Mouse (Mus musculus) hindbrain, embryonic 10.5 days (tissue): ENCODE results near the gene Itm2b. TPM values are rescaled to one million over a fixed set of nuclear protein-coding genes. Genes with fewer than 3 reads are reported as not detected.

Experiments
- DNase-seq: peaks from one replicate; pipeline ENCODE4 v3.0.0-alpha.2; 2017; ENCODE audit warnings: low spot score
- H3K27ac ChIP-seq: fragments of 300-500 bp; sonication (generic); 2 replicates; pipeline ENCODE4 v1.5.1; 2016; ENCODE audit warnings: mild to moderate bottlenecking, moderate library complexity
- H3K27me3 ChIP-seq: fragments of 300-500 bp; sonication (generic); 2 replicates; pipeline ENCODE4 v1.6.1; 2016; ENCODE audit warnings: mild to moderate bottlenecking; ENCODE audit not compliant: poor library complexity, insufficient read depth, severe bottlenecking
- H3K36me3 ChIP-seq: fragments of 300-500 bp; sonication (generic); 2 replicates; pipeline ENCODE4 v1.6.1; 2016; ENCODE audit warnings: mild to moderate bottlenecking, moderate library complexity
- H3K4me1 ChIP-seq: fragments of 300-500 bp; sonication (generic); replicated peaks from 2 replicates; pipeline ENCODE4 v1.6.1; 2016; ENCODE audit warnings: mild to moderate bottlenecking
- H3K4me3 ChIP-seq: fragments of 300-500 bp; sonication (generic); 2 replicates; pipeline ENCODE4 v1.5.1; 2016; ENCODE audit warnings: mild to moderate bottlenecking, moderate library complexity
- H3K9me3 ChIP-seq: fragments of 300-500 bp; sonication (generic); 2 replicates; pipeline ENCODE4 v1.6.1; 2016; ENCODE audit warnings: mild to moderate bottlenecking, moderate library complexity
- WGBS: fragments of 180-500 bp; shearing (Covaris S2); methylation state at CpG from one replicate; pipeline ENCODE4 v1.1.7; 2016; 5-methylcytosine and 5-hydroxymethylcytosine counted together
- polyA plus RNA-seq: library from polyadenylated mRNA; unstranded; fragments of >200 nt; fragmentation: Nextera tagmentation; extraction: Ambion mirVana; gene quantifications from 2 replicates; pipeline ENCODE4 v1.2.1, GENCODE M21; 2016

Gene Itm2b
- polyA plus RNA-seq, 1 experiment from 2014 or later: 310 TPM

DNA sequence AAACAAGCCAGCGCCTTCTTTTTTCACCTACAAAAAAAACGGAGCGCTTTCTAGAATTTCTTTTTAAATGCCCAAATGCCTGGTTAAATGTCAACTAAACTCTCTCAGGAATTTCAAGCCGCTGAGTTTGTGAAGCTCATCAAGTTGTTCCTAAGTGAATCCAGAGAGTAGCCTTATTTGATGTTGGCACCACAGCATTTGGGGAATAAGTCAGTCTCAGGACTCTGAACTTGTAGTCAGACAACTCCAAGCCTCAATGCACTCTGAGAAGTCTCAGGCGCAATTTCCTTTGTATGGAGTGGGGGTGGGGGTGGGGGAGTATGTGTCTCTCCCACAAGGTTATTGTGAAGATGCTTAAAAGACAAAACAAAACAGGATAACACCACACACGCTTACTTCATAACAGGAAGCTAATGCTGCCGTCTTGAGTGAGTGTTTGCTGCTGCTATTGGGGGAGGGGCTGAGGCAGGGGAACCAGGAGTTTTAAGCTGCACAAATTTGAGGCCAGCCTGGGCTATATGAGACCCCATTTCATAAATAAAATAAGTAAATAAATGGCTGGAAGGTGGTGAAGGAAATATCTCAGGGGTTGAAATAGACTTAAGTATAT lies 35.9 kb downstream of the Itm2b start:
- Histone ChIP-seq H3K27ac (no peak overlapping the region), H3K4me3 (no peak overlapping the region), H3K36me3 (no peaks in the 10 kb centered on the region), H3K4me1 (peaks cover 5% of the 10 kb centered on the region; the same call in 1 of the 2 replicates), H3K9me3 (no peaks in the 10 kb centered on the region), H3K27me3 (no peaks in the 10 kb centered on the region)
- DNase-seq: no peak
- 66% methylated on average over 7 of the region's 7 CpGs for WGBS

DNA sequence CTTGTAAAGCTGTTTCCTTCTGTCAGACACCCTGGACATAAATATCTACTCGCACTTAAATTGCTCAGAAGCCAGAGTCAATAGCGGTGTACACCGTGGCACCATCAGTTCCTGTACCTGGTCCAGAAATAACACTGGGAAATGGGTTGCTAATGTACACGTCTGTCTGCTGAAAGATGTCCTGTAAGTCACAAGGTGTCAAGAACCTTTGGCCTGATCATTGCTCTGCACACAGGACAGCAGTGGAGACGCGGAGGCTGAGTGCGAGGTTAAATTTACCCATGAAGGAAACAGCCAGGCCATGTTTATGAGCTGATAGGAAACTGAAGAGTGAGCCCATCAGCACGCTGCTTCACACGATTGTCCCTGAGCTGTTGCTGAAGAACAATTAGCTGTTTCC lies 37.8 kb downstream of the Itm2b start:
- no peaks in the 10 kb centered on the region for H3K36me3 ChIP-seq
- no peaks in the 10 kb centered on the region for H3K9me3 ChIP-seq
- no peak for DNase-seq
- WGBS: 86% methylated on average over 9 of the region's 9 CpGs
- no peaks in the 10 kb centered on the region for H3K27me3 ChIP-seq
- no peak overlapping the region for H3K27ac ChIP-seq
- peaks cover 5% of the 10 kb centered on the region; the same call in 1 of the 2 replicates for H3K4me1 ChIP-seq
- no peak overlapping the region for H3K4me3 ChIP-seq

DNA sequence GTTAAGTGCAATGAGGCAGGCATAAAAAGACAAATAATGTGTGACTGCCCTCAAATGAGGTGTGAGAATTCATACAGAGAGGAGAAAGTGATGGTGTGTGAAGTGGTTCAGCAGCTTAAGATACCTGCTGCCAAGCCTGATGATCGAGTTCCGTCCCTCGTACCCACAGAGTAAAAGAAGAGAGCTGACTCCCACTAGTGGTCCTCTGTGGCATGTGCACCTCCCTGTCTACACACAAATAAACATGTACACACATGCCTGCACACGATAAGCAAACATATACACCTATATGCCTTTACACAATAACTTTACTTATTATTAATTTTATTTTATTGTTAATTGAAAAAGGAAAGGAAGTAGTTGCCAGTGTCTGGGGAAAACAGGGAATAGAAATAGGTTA lies 39.5 kb downstream of the Itm2b start:
- H3K4me1 ChIP-seq: peaks cover 5% of the 10 kb centered on the region; the same call in 1 of the 2 replicates
- no peaks in the 10 kb centered on the region for H3K9me3 ChIP-seq
- no peaks in the 10 kb centered on the region for H3K27me3 ChIP-seq
- no peak overlapping the region for H3K27ac ChIP-seq
- WGBS: 93% methylated on average over 4 of the region's 4 CpGs
- no peaks in the 10 kb centered on the region for H3K36me3 ChIP-seq
- no peak overlapping the region for H3K4me3 ChIP-seq
- DNase-seq: no peak

DNA sequence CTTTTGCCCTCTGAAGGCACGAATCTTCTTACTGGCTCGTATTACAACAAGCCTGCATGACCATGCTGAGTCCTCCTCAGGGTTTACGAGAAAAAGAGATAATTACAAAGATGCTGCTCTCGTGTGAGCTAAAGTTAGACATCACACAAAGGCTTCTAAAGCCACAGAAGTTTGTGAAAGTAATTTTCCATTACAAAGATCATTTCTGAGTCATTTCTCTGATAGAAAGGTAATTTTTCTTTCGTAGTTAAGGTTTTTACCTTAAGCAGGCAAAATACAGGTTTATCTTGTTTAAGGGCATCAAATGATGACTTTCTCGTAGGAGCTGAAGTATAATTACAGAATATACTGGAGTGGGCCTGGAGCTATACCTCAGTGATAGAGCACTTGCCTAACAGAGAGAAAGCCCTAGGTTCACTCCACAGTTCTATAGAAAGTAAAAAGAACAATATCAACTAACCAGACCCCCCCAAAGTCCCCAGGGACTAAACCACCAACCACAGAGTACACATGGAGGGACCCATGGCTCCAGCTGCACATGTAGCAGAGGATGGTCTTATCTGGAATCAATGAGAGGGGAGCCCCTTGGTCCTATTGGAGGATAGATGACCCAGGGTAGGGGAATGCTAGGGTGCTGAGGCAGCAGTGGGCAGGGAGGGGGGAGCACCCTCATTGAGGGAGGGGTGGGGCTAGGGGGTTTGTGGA lies 44.9 kb downstream of the Itm2b start:
- H3K27ac ChIP-seq: no peak overlapping the region
- no peaks in the 10 kb centered on the region for H3K27me3 ChIP-seq
- 66% methylated on average over 6 of the region's 6 CpGs for WGBS
- no peak for DNase-seq
- H3K4me1 ChIP-seq: peaks cover 3% of the 10 kb centered on the region; the same call in 1 of the 2 replicates
- H3K9me3 ChIP-seq: no peaks in the 10 kb centered on the region
- H3K4me3 ChIP-seq: no peak overlapping the region
- H3K36me3 ChIP-seq: no peaks in the 10 kb centered on the region

DNA sequence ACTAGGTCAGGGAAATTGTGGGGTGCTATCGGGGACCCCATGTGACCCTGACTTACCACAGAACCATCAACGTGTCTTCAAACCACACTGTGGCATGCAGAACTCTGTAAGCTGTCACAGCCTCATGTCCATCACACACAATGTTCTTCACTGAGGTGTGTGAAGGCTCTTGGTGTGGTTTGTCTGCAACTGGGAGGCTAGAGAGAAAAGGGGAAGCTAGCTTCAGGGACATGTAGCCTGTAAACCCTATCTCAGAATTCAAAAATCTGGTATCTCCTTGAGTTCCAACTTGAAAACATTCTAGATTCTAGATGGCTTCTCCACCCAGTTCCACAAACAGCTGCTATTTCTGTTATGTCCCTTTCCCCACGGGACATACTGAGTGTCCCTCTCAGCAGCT lies 45.5 kb downstream of the Itm2b start:
- no peak for DNase-seq
- no peak overlapping the region for H3K27ac ChIP-seq
- H3K4me1 ChIP-seq: peaks cover 6% of the 10 kb centered on the region; the same call in 1 of the 2 replicates
- 77% methylated on average over 3 of the region's 3 CpGs for WGBS
- no peak overlapping the region for H3K4me3 ChIP-seq
- H3K27me3 ChIP-seq: no peaks in the 10 kb centered on the region
- no peaks in the 10 kb centered on the region for H3K9me3 ChIP-seq
- no peaks in the 10 kb centered on the region for H3K36me3 ChIP-seq

DNA sequence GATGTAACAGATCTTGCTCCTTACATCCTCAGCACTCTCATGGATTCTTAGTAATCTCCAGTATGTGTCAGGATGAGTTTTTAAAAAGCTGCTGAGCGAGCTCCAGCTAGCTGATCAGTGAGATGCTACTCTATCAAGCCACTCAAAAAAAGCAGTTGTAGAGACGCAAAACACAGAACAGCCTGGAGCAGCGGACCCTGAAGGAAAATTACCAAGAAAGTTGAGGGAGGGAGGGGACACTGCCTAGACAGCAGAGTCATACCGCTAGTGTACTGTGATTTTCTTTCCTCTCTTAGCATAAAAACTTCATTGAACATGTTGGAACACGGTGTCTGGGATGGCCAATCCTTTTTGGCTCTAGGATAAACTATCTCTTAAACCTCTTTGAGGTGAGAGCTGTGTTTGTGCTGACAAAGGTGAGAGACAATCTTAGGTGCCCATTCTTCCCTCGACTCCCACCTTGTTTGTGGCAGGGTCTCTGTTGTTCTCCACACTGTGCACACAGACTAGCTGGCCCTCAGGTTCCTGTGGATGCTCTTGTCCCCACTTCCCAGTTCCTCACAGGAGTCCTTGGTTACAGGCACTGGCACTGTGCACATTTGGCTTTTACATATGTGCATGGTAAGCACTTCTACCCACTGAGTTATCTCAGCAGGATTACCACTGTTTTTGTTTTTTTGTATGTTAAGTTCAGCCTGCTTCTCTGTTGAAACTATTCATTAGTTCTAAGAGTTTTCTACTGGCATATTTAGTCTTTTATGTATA lies 48.6 kb downstream of the Itm2b start:
- Histone ChIP-seq H3K27me3 (no peaks in the 10 kb centered on the region), H3K4me3 (no peak overlapping the region), H3K36me3 (no peaks in the 10 kb centered on the region), H3K27ac (no peak overlapping the region), H3K9me3 (no peaks in the 10 kb centered on the region), H3K4me1 (peaks cover 6% of the 10 kb centered on the region; the same call in 1 of the 2 replicates)
- no peak for DNase-seq
- WGBS: 75% methylated on average over 6 of the region's 6 CpGs

DNA sequence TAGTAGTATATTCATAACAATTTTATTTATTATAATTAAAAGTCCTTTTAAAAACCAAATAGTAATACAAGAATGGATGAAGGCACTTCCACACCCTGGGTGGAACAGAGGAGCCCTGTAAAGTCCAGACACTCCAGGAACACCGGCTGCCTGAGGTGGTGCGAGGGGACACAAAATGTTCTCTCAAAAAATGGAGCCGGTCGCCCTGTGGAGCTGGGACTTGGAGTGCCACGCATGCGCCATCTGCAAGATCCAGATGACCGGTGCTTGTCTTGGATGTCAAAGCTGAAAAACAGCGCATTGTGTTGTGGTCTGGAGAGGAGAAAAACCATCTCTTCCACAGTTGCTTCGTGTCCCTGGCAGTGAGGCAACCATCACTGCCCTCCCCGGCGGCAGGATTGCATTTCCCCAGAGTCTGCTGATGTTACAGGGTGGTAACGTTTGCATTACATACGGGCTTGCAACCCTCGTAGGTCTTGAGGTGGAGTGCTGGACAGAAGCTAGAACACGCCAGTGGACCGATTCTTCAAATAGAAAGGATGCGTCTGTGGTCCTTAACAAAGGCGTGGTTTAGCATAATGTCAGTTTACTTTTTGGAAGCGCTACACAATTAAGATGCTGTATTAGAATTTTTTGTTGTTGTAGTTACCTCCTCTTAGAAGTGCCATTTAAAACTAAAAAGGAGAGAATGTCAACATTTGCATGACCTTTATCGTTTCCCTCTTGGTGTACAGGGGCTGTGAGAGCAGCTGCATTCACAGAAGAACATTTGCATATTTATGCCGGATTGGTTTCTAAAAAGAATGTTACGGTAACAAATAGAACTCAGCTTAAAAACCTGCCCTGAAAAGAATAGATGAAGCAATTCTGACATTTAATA lies 49.9 kb downstream of the Itm2b start:
- H3K36me3 ChIP-seq: no peaks in the 10 kb centered on the region
- H3K27me3 ChIP-seq: no peaks in the 10 kb centered on the region
- H3K4me1 ChIP-seq: peaks cover 6% of the 10 kb centered on the region; the same call in 1 of the 2 replicates
- 79% methylated on average over 22 of the region's 22 CpGs for WGBS
- no peak overlapping the region for H3K4me3 ChIP-seq
- DNase-seq: no peak
- no peak overlapping the region for H3K27ac ChIP-seq
- no peaks in the 10 kb centered on the region for H3K9me3 ChIP-seq

DNA sequence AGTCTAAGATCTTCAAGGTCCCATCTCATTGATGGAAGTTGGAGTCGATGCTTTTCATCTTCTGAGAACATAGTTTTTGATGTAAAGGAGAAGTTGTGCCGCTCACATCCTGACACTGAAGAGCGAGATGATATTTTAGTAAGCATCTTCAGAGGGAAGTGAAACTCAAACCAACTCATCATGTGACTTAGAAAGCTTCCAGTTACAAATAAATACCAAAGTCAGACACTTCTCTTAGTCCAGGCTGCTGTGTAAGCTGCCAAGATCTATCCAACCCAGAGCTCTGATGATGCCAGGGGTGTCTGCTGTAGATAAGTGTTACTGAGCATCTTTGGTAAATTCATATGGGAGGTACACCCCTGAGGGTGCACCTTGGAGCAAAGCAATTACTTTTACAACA lies 51.2 kb downstream of the Itm2b start:
- Histone ChIP-seq H3K27ac (no peak overlapping the region), H3K27me3 (no peaks in the 10 kb centered on the region), H3K4me1 (peaks cover 6% of the 10 kb centered on the region; the same call in 1 of the 2 replicates), H3K4me3 (no peak overlapping the region), H3K9me3 (no peaks in the 10 kb centered on the region), H3K36me3 (no peaks in the 10 kb centered on the region)
- WGBS: 91% methylated on average over 3 of the region's 3 CpGs
- DNase-seq: no peak

DNA sequence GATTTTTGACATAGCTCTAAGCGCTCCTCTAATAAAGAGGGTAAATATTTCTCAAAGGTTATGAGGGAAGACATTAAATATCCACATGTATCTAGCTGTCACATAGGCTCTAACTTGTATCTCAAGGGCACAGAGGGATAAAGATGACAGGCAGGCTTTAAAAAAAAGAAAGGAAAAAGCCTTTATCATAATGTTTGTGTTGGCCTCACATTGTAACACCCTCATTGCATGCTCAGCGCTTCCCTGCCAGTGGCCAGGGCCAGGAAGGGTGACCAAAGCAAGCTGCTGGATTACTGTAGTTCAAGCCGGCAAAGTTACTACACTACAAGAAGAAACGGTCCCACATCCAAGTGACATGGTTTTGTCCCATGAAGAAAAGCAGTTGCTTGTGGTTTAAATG lies 53.7 kb downstream of the Itm2b start:
- Histone ChIP-seq H3K27ac (no peak overlapping the region), H3K4me3 (no peak overlapping the region), H3K36me3 (no peaks in the 10 kb centered on the region), H3K27me3 (no peaks in the 10 kb centered on the region), H3K9me3 (no peaks in the 10 kb centered on the region), H3K4me1 (peaks cover 13% of the 10 kb centered on the region)
- 93% methylated on average over 4 of the region's 4 CpGs for WGBS
- DNase-seq: no peak

DNA sequence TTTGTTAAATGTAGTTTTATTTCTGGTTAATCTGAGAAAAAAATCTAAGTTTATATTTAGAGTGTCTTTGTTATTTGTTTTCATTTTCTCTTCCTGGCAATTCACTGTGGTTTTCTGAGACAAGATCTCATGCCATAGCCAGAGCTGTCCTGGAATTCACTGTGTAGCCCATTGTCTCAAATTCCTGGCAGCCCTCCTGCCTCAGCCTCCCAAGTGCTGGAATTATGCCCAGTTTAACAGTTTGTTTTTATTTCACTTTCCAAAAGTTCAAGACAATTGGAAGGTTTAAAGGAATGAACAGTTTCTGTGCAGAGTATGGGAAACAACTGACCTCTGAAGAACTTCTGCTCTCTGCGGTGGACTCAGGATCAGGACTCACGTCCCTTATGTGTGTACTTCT lies 55.2 kb downstream of the Itm2b start:
- Histone ChIP-seq H3K27me3 (no peaks in the 10 kb centered on the region), H3K9me3 (no peaks in the 10 kb centered on the region), H3K4me3 (no peak overlapping the region), H3K27ac (no peak overlapping the region), H3K36me3 (no peaks in the 10 kb centered on the region), H3K4me1 (peaks cover 9% of the 10 kb centered on the region)
- 94% methylated on average over 2 of the region's 2 CpGs for WGBS
- no peak for DNase-seq

DNA sequence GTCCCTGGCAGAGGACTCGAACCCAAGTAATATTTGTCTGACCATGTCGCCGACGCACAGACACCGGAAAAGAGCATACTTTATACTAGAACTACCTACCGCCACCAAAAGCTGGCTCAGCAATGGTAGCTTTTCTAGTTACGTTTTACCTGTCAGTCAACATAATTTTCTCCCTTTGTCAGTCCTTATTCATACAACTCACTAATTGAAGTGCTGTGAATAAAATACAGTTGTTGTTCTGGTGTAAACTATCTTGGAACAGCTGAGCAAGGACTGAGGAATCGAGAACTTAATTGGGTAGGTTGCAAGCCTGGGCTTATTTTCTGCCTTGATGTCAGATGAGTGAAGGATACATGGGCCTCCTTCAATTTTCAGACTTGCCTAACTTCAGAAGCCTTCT lies 58.6 kb downstream of the Itm2b start:
- peak overlapping the region; percentile 96 for H3K27ac ChIP-seq
- 10% methylated on average over 8 of the region's 8 CpGs for WGBS

More for the DNA sequence above, 58.6 kb downstream of the Itm2b start:
- no peaks in the 10 kb centered on the region for H3K27me3 ChIP-seq
- no peaks in the 10 kb centered on the region for H3K9me3 ChIP-seq
- no peak for DNase-seq
- peaks cover 18% of the 10 kb centered on the region for H3K4me1 ChIP-seq
- H3K4me3 ChIP-seq: peak overlapping the region; percentile 95
- H3K36me3 ChIP-seq: peaks cover 1% of the 10 kb centered on the region; the same call in 1 of the 2 replicates
